Mouse (Mus musculus) left cerebral cortex, postnatal 10 days (tissue): ENCODE data around the gene Cdkl3. TPM values are rescaled to one million over a fixed set of nuclear protein-coding genes. Genes with fewer than 3 reads are reported as not detected.
A peak's percentile ranks its signal among the peaks of the same experiment; 100 is the strongest.
"Not testable (repeated sequence)": the region's sequence is repeated elsewhere in the genome, so short reads cannot be mapped to it uniquely, and the experiment has no call there.

Experiments
- DNase-seq, 2 experiments: peaks; one replicate each; pipeline ENCODE4 v3.0.0; 2021 to 2022; ENCODE audit warnings: low spot score in 2 of 2, mixed read lengths in 1 of 2; ENCODE audit errors: extremely low spot score in 1 of 2
- intact Hi-C: fragments of 180-260 bp; cut with DNase I; formaldehyde crosslinking; loops from one replicate; pipeline ENCODE4 v1.15.1; 2025
- total RNA-seq, 2 experiments: library from RNA; stranded (reverse); gene quantifications; 2 replicates each; pipeline ENCODE4 v1.2.3; 2021

Gene Cdkl3
- total RNA-seq, 2 experiments from 2014 or later, result 20.4 to 20.7 TPM

GRCm38 (mm10) chr11:52099031-52099761, 95.2 kb downstream of the Cdkl3 start:
- peak; percentile 45 to 88 for DNase-seq
- intact Hi-C loops, result loop anchor here (5.0 kb wide), 1 partner anchor 97 kb away; the partner anchor contains the start of genes Cdkl3 and Ube2b

- no peak for DNase-seq
- intact Hi-C loops, result loop anchor here (5.0 kb wide), 1 partner anchor 97 kb away; the partner anchor contains the start of genes Cdkl3 and Ube2b
These were observed 95.8 kb downstream of the Cdkl3 start for GRCm38 (mm10) chr11:52099771-52100219.

DNA sequence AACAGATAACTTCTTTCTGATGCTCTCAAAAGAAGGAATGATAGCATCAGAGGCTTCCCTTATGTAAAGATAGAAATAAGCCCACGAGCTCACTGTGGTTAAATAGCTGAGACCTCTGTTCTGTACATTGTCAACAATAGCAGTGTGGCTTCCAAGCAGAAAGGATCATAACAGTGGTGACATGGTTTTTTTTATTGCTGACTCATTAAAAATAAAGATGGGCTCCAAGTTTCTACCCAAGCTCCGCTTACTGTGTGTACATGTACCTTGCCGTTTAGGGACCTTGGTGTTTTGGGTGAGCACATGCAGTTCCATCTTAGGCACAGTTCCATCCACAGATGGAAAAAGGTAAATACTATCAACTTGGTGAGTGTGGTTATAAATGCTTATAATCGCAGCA, 99.0 kb downstream of the Cdkl3 start:
- DNase-seq, result no peak
- intact Hi-C loops, result no loop called here

- intact Hi-C loops, result no loop called here
- no peak for DNase-seq
These were observed 101.5 kb downstream of the Cdkl3 start for GRCm38 (mm10) chr11:52105503-52105902.

- intact Hi-C loops, result no loop called here
- DNase-seq, result no peak
These were observed 102.0 kb downstream of the Cdkl3 start for GRCm38 (mm10) chr11:52106037-52106436.

- intact Hi-C loops, result no loop called here
- DNase-seq, result no peak
These were observed 102.4 kb downstream of the Cdkl3 start for GRCm38 (mm10) chr11:52106438-52106837.

DNA sequence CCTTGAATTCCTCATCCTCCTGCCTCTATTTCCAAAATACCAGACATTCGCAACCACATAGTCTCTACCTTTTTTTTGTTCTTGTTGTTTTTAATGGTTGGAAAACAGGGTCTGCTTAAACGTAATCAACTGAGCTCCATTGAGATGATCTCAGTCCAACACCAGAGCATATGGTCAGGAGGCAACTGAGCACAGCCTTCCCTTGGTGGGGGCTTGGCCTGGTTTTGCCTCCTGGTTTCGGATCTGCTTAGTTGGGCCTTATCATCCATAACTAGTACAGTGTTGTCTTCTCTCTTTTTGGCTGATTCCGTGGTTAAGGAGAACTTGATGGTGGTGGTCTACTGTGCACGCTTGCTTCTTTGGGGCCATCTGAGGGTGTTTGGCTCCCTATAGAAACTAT, 104.8 kb downstream of the Cdkl3 start:
- no peak for DNase-seq
- intact Hi-C loops, result no loop called here

DNA sequence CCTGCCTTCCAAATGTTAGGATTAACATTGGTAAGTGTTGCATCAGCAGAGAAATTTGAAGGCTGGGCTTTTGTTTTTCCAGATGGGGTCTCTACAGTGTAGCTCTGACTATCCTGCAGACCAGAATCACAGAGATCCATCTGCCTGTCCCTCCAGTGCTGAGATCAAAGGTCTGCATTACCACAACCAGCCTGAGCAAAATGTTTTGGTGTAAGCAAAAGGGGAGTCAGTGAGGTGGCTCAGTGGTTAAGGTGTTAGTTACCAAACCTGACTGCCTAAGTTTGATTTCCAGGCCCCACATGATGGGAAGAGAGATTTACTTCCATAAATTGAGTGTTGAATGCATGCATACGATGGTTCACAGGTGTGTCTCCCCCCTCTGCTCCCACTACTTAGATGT, 105.4 kb downstream of the Cdkl3 start:
- no peak for DNase-seq
- intact Hi-C loops, result no loop called here

DNA sequence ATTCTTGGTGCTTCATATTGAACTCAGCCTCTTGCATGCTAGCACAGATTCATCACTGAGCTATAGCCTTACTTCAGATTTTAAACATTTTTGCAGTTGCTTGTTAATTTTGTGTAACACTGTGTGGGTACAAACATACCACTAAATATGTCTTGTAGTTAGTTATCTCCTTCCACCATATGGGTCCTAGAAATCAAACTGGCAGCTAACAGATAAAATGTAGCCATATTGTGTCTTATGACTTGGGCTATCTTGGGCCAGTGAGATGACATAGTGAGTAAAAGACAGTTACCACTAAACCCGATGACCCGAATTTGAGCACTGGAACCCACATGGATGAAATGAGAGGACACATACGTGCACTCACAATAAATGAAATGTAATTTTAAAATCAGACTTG, 111.5 kb downstream of the Cdkl3 start:
- no peak for DNase-seq
- intact Hi-C loops, result no loop called here

GRCm38 (mm10) chr11:52116117-52116516, 112.1 kb downstream of the Cdkl3 start:
- intact Hi-C loops, DNase-seq: not testable (repeated sequence)

DNA sequence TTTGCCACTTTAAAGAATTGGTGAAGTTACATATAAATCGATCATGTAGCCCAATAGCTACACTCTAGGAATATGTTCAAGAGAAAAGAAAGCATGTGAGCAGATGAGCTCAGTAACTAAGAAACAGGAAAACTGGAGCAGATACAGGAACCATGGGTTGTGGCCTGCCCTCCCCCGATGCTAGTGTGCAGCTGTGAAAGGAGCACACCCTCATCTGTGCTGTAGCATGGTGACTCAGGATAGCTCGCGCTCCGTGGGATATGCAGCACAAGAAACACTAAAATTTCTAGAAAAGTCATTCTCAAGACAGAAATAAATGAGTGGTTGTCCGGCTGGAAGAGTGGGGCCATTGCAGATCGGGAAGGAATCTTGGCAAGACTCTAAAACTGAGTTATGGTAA, 113.1 kb downstream of the Cdkl3 start:
- no peak for DNase-seq
- intact Hi-C loops, result no loop called here

GRCm38 (mm10) chr11:52120415-52120814, 116.4 kb downstream of the Cdkl3 start:
- intact Hi-C loops, DNase-seq: not testable (repeated sequence)

DNA sequence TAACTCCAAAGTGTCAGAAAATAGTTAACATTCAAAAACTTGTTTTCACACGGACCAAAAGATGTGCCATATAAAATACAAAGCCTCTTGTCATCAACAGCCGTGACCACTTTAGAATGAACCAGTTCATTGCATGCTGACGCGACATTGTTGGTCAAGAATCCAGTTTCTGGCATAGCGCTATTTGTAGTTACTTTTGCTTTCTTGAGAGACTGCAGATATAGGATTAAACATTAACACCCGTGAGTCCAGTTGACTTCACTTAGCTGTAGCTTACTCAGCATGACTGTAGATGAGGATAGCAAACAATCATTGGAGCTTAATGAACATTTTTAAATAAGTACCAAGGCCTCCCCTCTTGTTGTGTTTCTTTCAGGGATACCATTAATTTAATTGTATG, 118.0 kb downstream of the Cdkl3 start:
- intact Hi-C loops, result no loop called here
- DNase-seq, result no peak

- DNase-seq, result no peak
- intact Hi-C loops, result no loop called here
These were observed 120.4 kb downstream of the Cdkl3 start for GRCm38 (mm10) chr11:52124468-52124867.

DNA sequence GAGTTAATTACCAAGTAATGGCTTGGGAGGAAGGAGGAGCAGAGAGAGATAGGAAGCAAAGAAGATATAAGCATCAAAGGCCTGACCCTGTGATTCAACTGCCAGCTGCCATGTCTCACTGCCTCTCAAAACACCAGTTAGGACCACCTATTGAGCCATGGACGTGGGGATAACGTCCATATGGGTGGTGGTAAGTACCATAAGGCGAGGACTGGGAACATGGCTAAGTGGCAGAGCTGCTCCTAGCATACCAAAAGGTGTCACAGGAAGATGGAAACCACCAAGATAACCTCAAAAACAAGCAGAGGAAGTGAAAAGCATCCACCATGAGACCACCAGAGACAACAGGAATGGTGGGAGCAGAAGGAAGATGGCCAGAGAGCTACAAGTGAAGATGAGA, 123.1 kb downstream of the Cdkl3 start:
- intact Hi-C loops, result no loop called here
- DNase-seq, result no peak

- intact Hi-C loops, result no loop called here
These were observed 123.7 kb downstream of the Cdkl3 start for GRCm38 (mm10) chr11:52127760-52128159.

GRCm38 (mm10) chr11:52128316-52129061, 124.5 kb downstream of the Cdkl3 start:
- DNase-seq, result peak in 1 of 2 experiments; percentile 15
- intact Hi-C loops, result no loop called here

More at GRCm38 (mm10) chr11:52127760-52128159, 123.7 kb downstream of the Cdkl3 start:
- DNase-seq, result no peak

GRCm38 (mm10) chr11:52129171-52129570, 125.2 kb downstream of the Cdkl3 start:
- intact Hi-C loops, result no loop called here

DNA sequence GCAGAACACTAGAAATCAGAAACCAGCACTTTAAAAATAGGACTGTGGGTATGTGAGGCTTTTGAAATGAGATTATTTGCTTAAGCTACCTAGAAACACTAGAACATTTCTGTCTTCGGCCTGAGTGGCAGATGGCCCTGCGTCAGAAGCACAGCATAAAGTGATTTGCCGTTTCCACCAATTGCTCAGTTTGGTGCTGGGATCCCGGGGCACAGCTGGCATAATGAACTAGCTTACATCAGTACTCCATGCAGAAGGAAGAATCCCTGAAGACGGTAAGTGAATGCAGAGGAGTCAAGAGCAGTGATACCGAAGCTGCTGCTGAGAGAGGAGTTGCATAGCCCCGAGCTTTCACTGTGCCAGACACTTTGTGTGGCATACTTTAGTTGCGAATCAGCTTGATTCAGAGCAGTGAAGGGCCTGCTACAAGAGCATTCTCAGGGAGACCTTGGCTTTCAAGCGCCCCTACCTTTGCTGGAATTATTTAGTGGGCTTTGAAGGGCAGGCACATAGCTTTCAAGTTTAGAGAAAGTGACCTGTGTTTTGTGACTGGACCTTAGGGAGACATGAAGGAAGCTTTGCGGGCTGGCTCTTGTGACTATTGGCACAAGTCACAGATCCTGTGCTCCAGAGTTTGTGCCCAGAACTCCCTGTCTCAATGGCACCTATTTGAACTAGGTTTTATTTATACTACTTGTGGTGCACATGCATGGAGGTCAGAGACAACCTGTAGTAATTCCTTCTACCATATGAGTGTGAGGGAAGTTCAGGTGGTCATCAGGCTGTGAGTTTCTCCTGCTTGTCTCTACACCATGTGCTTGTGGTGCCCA, 125.8 kb downstream of the Cdkl3 start:
- intact Hi-C loops, result no loop called here
- peak; percentile 57 to 77 for DNase-seq

More at GRCm38 (mm10) chr11:52129171-52129570, 125.2 kb downstream of the Cdkl3 start:
- DNase-seq, result peak in 1 of 2 experiments; percentile 18
